Mouse (Mus musculus) liver, embryonic 13.5 days (tissue): ENCODE measurements around the gene Spag8. TPM values are rescaled to one million over a fixed set of nuclear protein-coding genes. Genes with fewer than 3 reads are reported as not detected.

Experiments used
- ATAC-seq: fragments of 200-750 bp; cut with Nextera tagmentation; 2 replicates; pipeline ENCODE4 v1.8.0; 2017; ENCODE audit warnings: low read depth, mild to moderate bottlenecking, moderate number of reproducible peaks, moderate library complexity
- DNase-seq: peaks from one replicate; pipeline ENCODE4 v3.0.0; 2022
- H3K27ac ChIP-seq: fragments of 300-500 bp; sonication (generic); 2 replicates; pipeline ENCODE4 v1.5.1; 2015; ENCODE audit warnings: moderate library complexity, mild to moderate bottlenecking, inconsistent platforms
- H3K27me3 ChIP-seq: fragments of 300-500 bp; sonication (generic); 2 replicates; pipeline ENCODE4 v1.6.1; 2015; ENCODE audit warnings: mild to moderate bottlenecking, inconsistent platforms
- H3K36me3 ChIP-seq: fragments of 300-500 bp; sonication (generic); 2 replicates; pipeline ENCODE4 v1.6.1; 2015; ENCODE audit warnings: mild to moderate bottlenecking, inconsistent platforms
- H3K4me1 ChIP-seq: fragments of 300-500 bp; sonication (generic); replicated peaks from 2 replicates; pipeline ENCODE4 v1.6.1; 2015; ENCODE audit warnings: inconsistent platforms
- H3K4me2 ChIP-seq: fragments of 300-500 bp; sonication (generic); 2 replicates; pipeline ENCODE4 v1.6.1; 2015; ENCODE audit warnings: inconsistent platforms, mild to moderate bottlenecking, moderate library complexity
- H3K4me3 ChIP-seq: fragments of 300-500 bp; sonication (generic); replicated peaks from 2 replicates; pipeline ENCODE4 v1.5.1; 2015; ENCODE audit warnings: mild to moderate bottlenecking, inconsistent platforms
- H3K9ac ChIP-seq: fragments of 300-500 bp; sonication (generic); 2 replicates; pipeline ENCODE4 v1.6.1; 2015; ENCODE audit warnings: mild to moderate bottlenecking, inconsistent platforms
- H3K9me3 ChIP-seq: fragments of 300-500 bp; sonication (generic); replicated peaks from 2 replicates; pipeline ENCODE4 v1.6.1; 2016; ENCODE audit warnings: inconsistent platforms
- WGBS: fragments of 180-500 bp; shearing (Covaris S2); methylation state at CpG from one replicate; pipeline ENCODE4 v1.1.7; 2015; ENCODE audit not compliant: insufficient replicate concordance; 5-methylcytosine and 5-hydroxymethylcytosine counted together
- polyA plus RNA-seq: library from polyadenylated mRNA; unstranded; fragments of >200 nt; fragmentation: Nextera tagmentation; extraction: Ambion mirVana; gene quantifications from 2 replicates; pipeline ENCODE4 v1.2.1, GENCODE M21; 2015

Gene Spag8
- polyA plus RNA-seq, 1 experiment from 2014 or later, result 0.12 TPM

GRCm38 (mm10) chr4:43640491-43640890, 12.9 kb downstream of the Spag8 start:
- DNase-seq (no peak), ATAC-seq (no peak)
- Histone ChIP-seq H3K4me1 (peaks cover 9% of the 10 kb centered on the region; the same call in 1 of the 2 replicates), H3K27ac (no peak overlapping the region), H3K27me3 (no peaks in the 10 kb centered on the region), H3K9me3 (no peaks in the 10 kb centered on the region), H3K9ac (no peak overlapping the region), H3K4me3 (no peak overlapping the region), H3K4me2 (no peak overlapping the region), H3K36me3 (no peaks in the 10 kb centered on the region)
- 69% methylated on average over 6 of the region's 6 CpGs for WGBS

- DNase-seq, result no peak
- WGBS, result 63% methylated on average over 9 of the region's 9 CpGs
- Histone ChIP-seq H3K4me1 (peaks cover 13% of the 10 kb centered on the region; the same call in 1 of the 2 replicates), H3K27me3 (no peaks in the 10 kb centered on the region), H3K27ac (no peak overlapping the region), H3K4me3 (no peak overlapping the region), H3K4me2 (no peak overlapping the region), H3K9me3 (no peaks in the 10 kb centered on the region), H3K36me3 (no peaks in the 10 kb centered on the region), H3K9ac (no peak overlapping the region)
- ATAC-seq, result no peak
Measured at GRCm38 (mm10) chr4:43640076-43640475, 13.3 kb downstream of the Spag8 start.

- H3K9me3 ChIP-seq, result no peaks in the 10 kb centered on the region
- H3K27me3 ChIP-seq, result peaks cover 21% of the 10 kb centered on the region
- H3K27ac ChIP-seq, result no peak overlapping the region
- H3K4me1 ChIP-seq, result peaks cover 12% of the 10 kb centered on the region
- ATAC-seq (no peak), DNase-seq (no peak)
- no peak overlapping the region for H3K9ac ChIP-seq
- H3K4me3 ChIP-seq, result no peak overlapping the region
- H3K4me2 ChIP-seq, result no peak overlapping the region
- H3K36me3 ChIP-seq, result no peaks in the 10 kb centered on the region
- WGBS, result 65% methylated on average over 6 of the region's 6 CpGs
Measured at GRCm38 (mm10) chr4:43636751-43637150, 16.6 kb downstream of the Spag8 start.

GRCm38 (mm10) chr4:43634621-43635374, 18.6 kb downstream of the Spag8 start:
- no peak overlapping the region for H3K9ac ChIP-seq
- 73% methylated on average over 7 of the region's 7 CpGs for whole genome bisulfite sequencing
- DNase-seq (no peak), ATAC-seq (no peak)
- H3K27me3 ChIP-seq, result peaks cover 37% of the 10 kb centered on the region
- H3K36me3 ChIP-seq, result no peaks in the 10 kb centered on the region
- no peak overlapping the region for H3K27ac ChIP-seq
- peaks cover 26% of the 10 kb centered on the region for H3K4me1 ChIP-seq
- H3K4me3 ChIP-seq, result no peak overlapping the region
- H3K9me3 ChIP-seq, result no peaks in the 10 kb centered on the region
- H3K4me2 ChIP-seq, result no peak overlapping the region

GRCm38 (mm10) chr4:43633736-43634135, 19.7 kb downstream of the Spag8 start:
- 78% methylated on average over 2 of the region's 2 CpGs for WGBS
- Histone ChIP-seq H3K36me3 (no peaks in the 10 kb centered on the region), H3K9ac (no peak overlapping the region), H3K4me2 (no peak overlapping the region), H3K4me3 (no peak overlapping the region), H3K27ac (no peak overlapping the region), H3K4me1 (peaks cover 33% of the 10 kb centered on the region), H3K27me3 (peaks cover 37% of the 10 kb centered on the region), H3K9me3 (no peaks in the 10 kb centered on the region)
- DNase-seq, result no peak
- ATAC-seq, result no peak

GRCm38 (mm10) chr4:43633296-43633695, 20.1 kb downstream of the Spag8 start:
- Histone ChIP-seq H3K9ac (no peak overlapping the region), H3K4me3 (no peak overlapping the region), H3K36me3 (no peaks in the 10 kb centered on the region), H3K27me3 (peaks cover 37% of the 10 kb centered on the region), H3K4me2 (no peak overlapping the region), H3K4me1 (peaks cover 33% of the 10 kb centered on the region), H3K27ac (no peak overlapping the region), H3K9me3 (no peaks in the 10 kb centered on the region)
- DNase-seq, result no peak
- 65% methylated on average over 8 of the region's 8 CpGs for WGBS
- no peak for ATAC-seq

GRCm38 (mm10) chr4:43631956-43632920, 21.2 kb downstream of the Spag8 start:
- ATAC-seq (no peak), DNase-seq (no peak)
- Histone ChIP-seq H3K9me3 (no peaks in the 10 kb centered on the region), H3K4me1 (peaks cover 33% of the 10 kb centered on the region), H3K4me2 (peak overlapping the region; percentile 84), H3K27ac (no peak overlapping the region), H3K27me3 (peaks cover 37% of the 10 kb centered on the region), H3K9ac (peak overlapping the region; percentile 65), H3K4me3 (peak overlapping the region; percentile 63), H3K36me3 (no peaks in the 10 kb centered on the region)
- WGBS, result 58% methylated on average over 42 of the region's 42 CpGs

- H3K27ac ChIP-seq, result no peak within 1 kb of the TSS
- no peaks in the 10 kb centered on the region for H3K9me3 ChIP-seq
- H3K27me3 ChIP-seq, result peaks cover 37% of the 10 kb centered on the region
- H3K9ac ChIP-seq, result peak within 1 kb of the TSS; percentile 65
- DNase-seq (no peak), ATAC-seq (peak; percentile 14; the same call in 1 of the 2 replicates)
- 2% methylated on average over 34 of the region's 70 CpGs for WGBS
- H3K4me2 ChIP-seq, result peak within 1 kb of the TSS; percentile 84
- no peaks in the 10 kb centered on the region for H3K36me3 ChIP-seq
- H3K4me3 ChIP-seq, result peak within 1 kb of the TSS; percentile 63
- H3K4me1 ChIP-seq, result peaks cover 33% of the 10 kb centered on the region
Measured at GRCm38 (mm10) chr4:43631046-43631955, 22.1 kb downstream of the Spag8 start, which contains the start of gene Npr2. Gene Npr2 (plus strand): TSS chr4:43631935.

GRCm38 (mm10) chr4:43630671-43631045, 22.7 kb downstream of the Spag8 start:
- DNase-seq (no peak), ATAC-seq (no peak)
- H3K9ac ChIP-seq, result no peak overlapping the region
- 28% methylated on average over 5 of the region's 5 CpGs for WGBS
- H3K4me1 ChIP-seq, result peaks cover 33% of the 10 kb centered on the region
- peaks cover 37% of the 10 kb centered on the region for H3K27me3 ChIP-seq
- no peaks in the 10 kb centered on the region for H3K9me3 ChIP-seq
- H3K4me2 ChIP-seq, result peak overlapping the region; percentile 84
- no peaks in the 10 kb centered on the region for H3K36me3 ChIP-seq
- peak overlapping the region; percentile 63 for H3K4me3 ChIP-seq
- H3K27ac ChIP-seq, result no peak overlapping the region

- Histone ChIP-seq H3K4me1 (peaks cover 28% of the 10 kb centered on the region), H3K4me2 (peak overlapping the region; percentile 26), H3K36me3 (no peaks in the 10 kb centered on the region), H3K27ac (no peak overlapping the region), H3K4me3 (no peak overlapping the region), H3K9ac (no peak overlapping the region), H3K9me3 (peaks cover 5% of the 10 kb centered on the region), H3K27me3 (peaks cover 37% of the 10 kb centered on the region)
- WGBS, result 5% methylated on average over 5 of the region's 5 CpGs
- ATAC-seq (peak; percentile 52), DNase-seq (peak; percentile 67)
Measured at GRCm38 (mm10) chr4:43630030-43630581, 23.3 kb downstream of the Spag8 start.
